Mouse (Mus musculus): ENCODE results near the gene Xylb.

Gene Xylb

DNA sequence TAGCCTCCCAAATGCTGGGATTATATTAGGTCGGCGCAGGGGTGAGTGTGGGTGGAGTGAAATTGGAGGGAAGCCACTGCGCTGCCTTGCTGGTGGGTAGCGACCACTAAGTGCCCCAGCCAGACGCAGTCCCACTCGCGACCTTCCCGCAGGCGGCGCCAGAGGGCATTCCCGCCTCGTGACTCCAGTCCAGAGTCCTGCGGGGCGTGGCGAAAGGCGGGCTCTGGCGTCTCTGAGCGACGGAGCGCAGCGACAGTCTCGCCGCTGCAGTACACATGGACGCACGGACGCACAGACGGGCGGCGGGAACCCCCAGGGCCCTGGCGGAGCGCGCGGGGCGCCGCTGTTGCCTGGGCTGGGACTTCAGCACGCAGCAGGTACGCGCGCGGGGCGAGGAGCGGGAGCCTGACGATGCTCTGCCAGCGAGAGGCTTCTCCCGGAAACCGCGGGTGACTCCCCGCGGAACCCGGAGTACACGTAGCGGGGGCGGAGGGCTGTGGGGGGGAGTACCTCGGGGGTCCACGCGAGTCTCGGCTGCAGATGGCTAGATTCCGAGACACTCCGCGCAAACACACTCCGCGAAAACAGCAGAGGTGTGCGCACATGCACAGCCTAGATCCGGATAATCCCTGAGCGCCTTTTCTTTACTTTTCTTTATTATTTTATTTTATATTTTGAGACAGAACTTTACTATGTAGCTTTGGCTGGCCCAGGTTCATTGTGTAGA lies at the start of gene Xylb:
Xylb (plus strand) TSS at position 51 of the 727 bp plus-strand sequence.
- DNase-seq (ENCODE audit: extremely low read depth, low read depth, low spot score) = no peak

DNA sequence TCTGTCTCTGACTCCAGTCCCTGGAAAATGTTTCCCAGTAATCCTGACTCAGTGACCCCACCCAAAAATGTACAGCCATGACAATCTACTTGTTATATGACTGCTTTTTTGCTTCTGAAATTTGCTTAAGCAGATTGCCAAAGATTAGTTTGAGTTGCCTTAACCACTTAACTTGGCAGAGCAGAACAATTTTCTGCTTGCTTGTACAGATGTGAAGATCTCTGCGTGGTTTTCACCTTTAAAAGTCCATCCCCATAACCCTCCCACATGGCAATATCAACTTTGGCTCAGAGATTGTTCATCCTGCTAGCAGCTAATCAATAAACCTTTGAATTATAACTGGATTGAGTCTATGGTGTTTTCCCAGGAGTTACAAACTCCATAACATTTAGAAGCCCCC lies 48.1 kb upstream of the Xylb start:
- no peak for DNase-seq (ENCODE audit: extremely low read depth, low read depth, low spot score)

DNA sequence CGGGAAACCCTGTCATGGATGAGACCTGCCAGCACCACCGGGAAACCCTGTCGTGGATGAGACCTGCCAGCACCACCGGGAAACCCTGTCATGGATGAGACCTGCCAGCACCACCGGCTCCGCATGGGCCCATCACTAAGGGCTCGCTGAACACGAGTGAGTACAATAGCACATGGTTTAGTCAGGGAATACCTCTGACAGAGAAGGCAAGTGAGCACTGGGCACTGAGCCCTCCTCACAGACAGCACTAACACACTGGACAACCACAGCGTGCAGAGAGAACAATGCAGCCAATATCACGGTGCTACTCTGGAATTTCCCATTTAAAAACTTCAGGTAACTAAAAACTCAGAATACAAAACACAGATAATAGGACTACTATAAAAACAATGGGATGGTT lies 44.1 kb upstream of the Xylb start:
- DNase-seq (ENCODE audit: extremely low read depth, low read depth, low spot score) = no peak

DNA sequence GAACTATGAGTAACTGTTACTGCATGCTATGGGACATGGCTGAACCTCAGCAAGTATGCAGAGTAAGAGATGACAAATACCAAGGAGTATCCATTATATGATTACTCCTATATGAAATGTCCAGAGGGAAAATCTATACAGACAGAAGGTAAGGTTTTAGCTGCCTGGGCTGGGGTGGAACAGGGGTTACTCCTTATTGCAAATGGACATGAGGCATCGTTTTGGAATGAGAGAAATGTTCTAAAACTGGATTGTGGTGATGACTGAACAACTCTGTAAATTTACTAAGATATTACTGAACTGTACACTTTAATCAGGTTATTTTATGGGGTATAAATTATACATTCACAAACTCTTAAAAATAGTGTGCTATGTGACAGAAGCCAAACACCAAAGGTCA lies 38.3 kb upstream of the Xylb start:
- DNase-seq (ENCODE audit: extremely low read depth, low read depth, low spot score) = no peak

DNA sequence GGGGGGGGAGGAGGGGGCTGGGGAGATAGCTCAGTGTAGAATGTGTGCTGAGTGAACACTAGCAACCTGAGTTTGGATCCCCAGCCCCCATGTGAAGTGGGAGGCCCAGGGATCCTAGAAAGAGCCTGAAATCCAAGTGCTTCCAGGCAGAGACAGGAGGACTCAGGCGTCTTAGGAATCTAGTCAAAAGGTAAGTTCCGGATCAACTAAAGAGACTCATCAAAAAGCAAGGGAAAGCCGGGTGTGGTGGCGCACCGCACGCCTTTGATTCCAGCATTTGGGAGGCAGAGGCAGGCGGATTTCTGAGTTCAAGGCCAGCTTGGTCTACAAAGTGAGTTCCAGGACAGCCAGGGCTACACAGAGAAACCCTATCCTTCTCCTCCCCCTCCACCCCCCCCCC lies 36.7 kb upstream of the Xylb start:
- no peak for DNase-seq (ENCODE audit: extremely low read depth, low read depth, low spot score)

DNA sequence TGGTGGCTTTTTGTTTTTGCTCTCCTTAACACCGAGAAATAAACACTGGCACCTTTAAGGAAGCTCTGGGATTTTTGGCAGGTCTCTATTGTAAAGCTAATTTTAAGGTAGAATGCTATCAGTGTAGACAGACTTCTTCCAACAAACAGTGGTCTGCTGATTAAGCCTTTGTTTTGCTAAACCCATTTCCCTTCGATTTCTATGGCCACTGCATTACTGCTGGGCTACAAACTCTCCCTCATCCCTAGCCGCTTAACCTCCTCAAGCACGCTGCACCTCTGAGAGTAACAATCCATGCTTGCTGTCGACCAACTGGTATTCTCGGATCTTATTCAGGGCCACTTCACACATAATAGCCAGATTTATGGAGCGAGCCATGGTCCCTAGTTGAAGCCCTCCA lies 36.2 kb upstream of the Xylb start:
- DNase-seq (ENCODE audit: extremely low read depth, low read depth, low spot score) = no peak

DNA sequence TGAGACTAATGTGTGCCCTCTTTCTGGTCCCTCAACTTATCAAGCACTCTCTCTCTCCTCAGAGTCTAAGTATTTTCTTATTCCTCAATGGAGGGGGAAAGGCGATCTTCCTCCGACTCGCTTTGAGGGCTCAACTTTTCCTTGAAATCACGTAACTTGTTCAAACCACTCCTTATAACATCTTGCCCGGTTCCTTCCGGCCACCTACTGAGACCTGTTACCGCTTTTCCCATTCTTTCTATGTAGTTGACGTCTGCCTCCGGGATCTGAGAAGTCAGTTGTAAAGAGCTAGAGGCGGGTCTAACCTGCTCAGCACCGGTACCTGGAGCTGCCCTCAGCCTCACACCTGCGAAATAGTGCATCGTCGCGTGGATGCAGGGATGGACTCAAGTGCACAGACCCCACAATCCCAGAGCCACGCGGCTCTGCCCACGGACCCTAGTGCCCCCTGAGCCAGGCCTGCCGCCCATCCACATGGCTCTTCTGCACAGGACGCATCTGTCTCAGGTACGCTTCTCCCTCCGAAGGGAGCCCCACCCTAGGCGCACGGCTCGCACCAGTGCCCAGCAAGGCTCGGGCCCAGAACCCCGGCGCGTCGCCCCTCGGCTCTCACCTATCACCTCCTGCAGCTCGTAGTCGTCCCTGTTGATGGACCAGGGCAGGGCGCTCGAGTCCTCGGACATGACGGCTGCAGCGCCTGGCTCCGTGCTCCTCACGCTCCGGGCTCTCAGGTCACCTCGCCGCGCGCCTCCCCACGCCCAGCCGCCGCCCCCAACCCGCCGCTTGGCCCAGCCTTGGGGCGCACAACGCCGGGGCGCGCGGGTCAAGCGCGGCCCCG lies 35.6 kb upstream of the Xylb start:
- no peak for DNase-seq (ENCODE audit: extremely low read depth, low read depth, low spot score)

DNA sequence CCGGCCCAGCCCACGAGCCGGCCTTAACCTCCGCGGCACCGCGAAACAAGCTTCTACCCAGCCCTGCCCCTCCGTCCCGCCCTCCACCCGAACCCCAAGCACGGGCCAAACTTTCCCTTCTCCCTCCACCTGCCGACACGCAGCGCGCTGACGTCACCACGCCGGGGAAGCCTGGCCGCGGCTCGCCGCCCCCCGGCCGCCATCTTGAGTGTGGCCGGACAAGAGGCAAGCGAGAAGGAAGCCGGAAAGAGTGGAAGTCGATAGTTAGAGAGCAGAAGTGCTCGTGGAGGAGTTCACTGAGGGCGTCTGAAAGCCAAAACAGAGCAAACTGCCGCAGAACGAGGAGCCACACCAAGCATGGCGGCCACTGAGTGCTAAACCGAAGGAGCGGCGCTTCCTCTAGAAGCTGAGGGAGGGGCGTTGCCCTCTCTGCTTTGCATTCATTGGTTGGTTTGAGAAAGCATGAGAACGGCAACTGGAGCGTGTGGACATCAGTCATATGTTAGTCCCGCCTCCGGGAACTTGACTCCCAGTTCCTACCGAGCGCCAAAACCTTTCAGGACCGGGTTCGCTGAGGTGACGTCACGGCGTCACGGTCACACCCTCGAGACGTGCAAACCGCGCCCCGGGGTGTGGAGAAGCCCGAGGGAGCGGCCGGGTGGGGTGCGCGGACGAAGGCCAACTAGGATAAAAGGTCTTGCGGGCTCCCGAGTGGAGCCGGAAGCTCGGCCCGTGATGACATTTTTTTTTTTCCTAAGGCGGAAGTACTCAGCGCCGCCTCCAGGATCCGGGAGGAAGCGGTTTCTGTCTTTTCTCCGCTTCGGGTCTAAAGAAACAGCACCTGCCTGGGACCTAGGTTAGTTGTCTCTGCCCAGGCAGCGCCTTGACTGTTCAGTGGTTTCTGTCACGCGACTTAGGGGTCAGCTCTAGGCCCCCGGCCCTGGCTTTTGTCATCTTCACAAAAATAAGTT lies 34.6 kb upstream of the Xylb start, which contains the start of gene Oxsr1:
Oxsr1 (minus strand) TSS at position 139 of the 971 bp plus-strand sequence.
- DNase-seq (ENCODE audit: extremely low read depth, low read depth, low spot score) = peak; percentile 98

DNA sequence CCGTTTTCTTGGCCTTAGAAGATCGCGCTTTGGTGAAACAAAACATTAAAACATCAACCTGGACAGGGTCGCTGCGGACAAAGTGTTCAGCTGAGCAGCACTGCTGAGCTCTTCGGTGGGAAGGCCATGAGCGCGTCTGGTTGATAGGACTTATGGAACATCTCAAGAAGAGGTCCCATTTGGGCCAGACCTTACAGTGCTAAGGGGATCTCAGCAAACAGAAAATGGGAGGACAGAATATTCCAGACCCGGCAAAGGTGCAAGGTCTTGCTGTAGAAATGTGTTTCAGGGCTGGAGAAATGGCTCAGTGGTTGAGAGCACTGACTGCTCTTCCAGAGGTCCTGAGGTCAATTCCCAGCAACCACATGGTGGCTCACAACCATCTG lies 33.9 kb upstream of the Xylb start:
- DNase-seq (ENCODE audit: extremely low read depth, low read depth, low spot score) = no peak

DNA sequence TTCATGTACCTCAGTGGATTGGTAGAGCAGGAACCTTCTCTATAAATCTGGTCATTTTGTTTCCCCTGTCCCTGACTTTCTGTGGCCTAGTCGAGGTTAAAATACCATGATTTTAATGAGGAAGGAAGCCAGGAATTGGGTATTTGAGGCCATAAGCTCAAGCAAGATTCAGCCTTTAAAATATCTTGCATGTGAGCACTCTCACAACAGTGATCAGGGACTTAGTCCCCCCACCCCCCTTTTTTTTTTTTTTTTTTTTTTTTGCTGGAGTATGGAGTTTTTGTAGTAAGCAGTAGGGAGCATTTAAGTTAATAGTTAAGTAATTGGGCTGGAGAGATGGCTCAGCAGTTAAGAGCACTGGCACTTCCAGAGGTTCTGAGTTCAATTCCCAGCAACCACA lies 33.1 kb upstream of the Xylb start:
- DNase-seq (ENCODE audit: extremely low read depth, low read depth, low spot score) = no peak

DNA sequence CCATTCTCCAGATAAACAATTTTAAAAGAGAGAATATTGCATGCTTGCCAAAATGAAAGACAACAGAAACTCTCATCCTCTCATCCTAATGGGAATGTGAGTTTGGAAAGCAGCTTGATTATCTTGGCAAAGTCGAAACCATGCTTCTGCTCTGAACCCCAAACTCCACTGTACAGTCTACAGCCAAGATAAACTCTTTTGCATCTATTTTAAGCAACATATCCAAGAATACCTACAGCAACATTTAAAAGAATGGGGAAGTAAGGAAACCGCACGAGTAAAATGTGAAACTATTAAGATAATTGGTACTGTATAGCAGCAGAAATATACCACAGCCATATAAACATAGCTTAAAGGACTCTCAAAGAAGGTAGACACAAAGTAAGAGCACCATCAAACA lies 28.7 kb upstream of the Xylb start:
- peak; percentile 79 for DNase-seq (ENCODE audit: extremely low read depth, low read depth, low spot score)

DNA sequence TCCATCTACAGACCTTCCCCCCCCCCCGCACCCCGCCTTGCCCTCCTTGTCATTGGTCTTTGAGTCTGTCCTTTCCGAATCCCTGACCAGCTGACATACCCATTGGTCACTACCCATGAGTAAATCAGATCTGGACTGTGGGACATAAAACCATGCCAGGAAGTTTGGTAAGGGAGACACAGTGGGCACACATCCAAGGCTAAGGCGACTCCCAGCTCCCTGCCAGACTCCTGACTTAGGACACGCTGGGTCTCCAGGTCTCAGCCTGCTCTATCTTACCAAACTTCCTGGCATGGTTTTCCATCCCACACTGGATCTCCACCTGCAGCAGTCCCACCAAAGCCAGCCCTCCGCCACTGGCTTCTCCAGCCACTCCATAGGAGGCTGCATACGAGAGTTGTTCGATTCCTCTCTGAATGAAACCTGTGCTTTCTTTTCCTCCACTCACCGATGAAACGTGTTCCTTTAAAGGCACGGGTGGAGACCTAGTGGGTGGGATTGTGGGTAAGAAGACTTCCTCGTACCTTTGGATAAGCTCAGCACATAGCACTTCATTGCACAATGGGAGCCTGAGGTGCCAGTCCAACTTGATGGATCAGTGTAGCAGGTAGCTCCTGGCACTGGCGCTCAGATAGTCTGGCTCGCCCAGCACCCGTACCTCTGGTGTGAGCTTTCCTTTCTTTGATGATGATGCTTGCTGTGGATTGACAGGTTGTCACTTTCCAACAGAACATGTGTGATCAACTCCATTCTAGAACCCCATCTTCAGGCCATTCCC lies 26.8 kb upstream of the Xylb start:
- peak; percentile 99 for DNase-seq (ENCODE audit: extremely low read depth, low read depth, low spot score)

DNA sequence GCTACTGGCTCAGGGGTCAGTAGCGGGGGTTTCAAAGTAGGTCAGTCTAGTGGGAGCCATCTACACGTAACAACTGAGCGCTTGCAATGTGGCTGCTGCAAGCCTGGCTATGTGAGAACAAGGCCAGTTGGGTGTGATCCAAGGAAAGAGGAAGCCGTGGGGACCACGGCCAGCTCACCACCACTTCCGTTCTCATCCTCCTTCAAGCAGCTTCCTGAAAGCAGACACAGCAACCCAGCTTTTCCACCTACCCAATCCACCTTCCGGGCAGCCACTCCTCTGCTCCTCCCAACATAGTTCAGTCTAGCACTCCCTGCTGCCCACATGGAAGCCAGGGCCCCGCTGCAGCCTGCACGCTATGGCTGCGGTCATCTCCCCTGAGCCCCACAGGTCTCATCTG lies 22.9 kb upstream of the Xylb start:
- no peak for DNase-seq (ENCODE audit: extremely low read depth, low read depth, low spot score)

DNA sequence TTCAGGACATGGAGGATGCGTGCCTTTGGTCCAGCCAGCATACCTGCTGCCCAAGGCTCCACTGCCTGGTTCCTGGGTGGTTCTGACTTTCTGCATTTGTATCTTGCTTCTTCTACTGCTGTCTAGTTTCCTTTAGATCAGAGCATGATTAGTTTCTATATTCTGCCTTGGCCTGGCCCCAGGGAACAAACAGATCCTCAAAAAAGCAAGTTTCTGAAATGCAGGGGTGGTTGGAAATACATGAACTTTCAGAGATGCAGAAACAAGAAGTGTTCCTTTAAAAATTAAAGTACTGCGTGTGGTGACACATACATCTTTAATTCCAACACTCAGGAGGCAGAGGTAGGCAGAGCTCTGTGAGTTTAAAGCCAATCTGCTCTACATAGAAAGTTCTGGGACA lies 22.3 kb upstream of the Xylb start:
- DNase-seq (ENCODE audit: extremely low read depth, low read depth, low spot score) = no peak

DNA sequence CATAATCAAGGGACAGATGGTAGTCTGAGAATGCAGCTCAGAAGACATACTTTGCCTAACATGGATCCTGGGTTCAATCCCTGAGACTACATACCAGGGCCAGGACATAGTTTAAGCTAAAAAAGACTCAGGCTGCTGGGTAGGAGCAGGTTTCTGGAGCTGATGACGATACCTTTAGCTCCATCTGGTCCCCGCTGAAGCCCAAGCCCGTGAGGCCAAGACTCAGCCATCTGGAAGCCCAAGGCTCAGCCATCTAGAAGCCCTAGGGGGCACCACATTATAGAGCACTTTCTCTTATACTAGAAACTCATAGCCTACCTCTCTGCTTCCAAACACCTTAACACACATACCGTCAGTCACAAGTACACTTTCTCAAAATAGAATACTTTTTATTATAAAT lies 21.6 kb upstream of the Xylb start:
- DNase-seq (ENCODE audit: extremely low read depth, low read depth, low spot score) = no peak

DNA sequence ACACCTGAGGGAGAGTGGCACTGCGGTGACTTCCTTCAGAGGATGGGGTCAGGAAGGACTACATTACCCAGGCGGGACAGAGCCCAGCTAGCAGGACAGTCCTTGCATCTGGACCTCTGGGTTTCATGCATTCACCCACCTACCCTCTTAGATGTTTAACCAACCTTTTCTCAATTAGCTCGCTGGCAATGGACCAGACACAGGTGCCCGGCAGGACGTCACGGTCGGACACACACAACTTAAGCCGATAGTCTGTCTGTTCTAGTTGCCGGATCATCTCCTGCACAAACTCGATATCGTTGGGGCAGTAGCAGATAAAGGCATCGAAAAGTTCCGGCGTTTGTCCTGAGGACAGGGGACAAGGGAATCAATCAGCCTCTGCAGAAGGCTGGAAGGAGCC lies 19.3 kb upstream of the Xylb start:
- no peak for DNase-seq (ENCODE audit: extremely low read depth, low read depth, low spot score)

DNA sequence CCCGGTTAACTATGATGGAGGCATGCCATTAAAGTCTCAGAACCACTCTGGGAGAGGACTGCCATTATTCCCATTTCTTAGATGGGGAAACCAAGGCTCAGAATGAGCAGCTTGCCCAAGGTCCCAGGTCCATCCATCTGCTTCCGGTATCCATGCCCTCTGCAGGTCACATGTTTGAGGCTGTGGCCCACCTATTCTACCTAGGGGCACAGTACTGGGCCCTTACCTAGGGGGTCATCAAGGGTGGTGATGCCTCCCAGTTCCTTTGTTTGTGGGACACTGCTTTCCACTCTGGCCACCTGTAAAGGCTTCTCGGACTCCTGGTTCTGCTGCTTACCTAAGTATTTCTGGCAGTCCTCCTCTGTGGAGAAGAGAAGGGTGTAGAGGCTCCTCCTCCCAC lies 18.8 kb upstream of the Xylb start:
- no peak for DNase-seq (ENCODE audit: extremely low read depth, low read depth, low spot score)

DNA sequence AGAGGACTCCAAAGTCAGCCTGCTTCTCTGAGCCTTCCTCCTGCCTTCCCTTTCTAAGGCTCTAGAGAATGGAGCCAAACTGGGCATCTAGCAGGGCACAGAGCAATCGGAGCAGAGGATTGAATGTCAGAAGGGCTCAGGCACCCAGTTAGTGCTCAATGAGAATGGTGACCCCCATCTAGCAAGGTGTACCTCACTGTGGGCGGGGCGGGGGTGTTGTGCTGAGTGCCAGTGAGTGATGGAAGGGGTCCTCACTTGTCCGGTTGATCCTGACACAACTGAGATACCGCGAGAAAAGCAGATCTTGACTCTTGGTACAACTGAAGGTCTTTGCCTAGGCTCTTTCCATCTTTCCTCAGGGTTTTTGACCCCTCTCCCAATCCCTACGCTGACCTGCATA lies 18.1 kb upstream of the Xylb start:
- DNase-seq (ENCODE audit: extremely low read depth, low read depth, low spot score) = no peak

DNA sequence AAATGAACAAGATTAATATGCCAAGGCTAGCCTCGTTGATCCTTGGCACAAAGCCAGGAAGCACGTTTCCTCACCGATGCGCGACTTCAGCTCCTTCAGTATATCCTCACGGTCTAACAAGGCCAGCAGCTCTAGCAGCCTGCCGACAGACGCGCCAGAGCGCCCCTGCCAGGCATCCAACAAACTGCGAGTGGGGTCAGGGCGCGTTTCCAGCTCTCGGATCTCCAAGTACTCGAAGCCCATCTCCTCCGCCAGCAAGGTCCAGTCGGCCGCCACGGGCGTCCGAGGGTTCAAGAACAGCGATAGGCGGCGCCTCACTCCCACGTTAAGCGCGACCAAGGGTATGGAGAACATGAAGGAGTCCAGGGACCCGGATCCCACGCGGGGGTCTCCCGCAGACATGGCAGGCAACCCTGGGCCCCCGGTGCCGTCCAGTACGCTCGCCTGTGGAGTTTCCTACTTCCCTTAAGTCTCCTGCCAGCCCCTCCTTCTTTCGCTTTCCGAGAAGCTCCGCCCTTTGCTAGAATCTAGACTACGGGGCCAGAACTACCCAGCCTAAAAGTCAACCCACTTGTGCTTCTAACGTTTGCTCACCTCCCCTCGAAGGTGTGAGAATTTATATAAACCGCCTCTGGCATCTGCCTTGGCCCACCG lies 17.5 kb upstream of the Xylb start, which contains the start of gene Acaa1a:
Acaa1a (plus strand) TSS at position 119 of the 654 bp plus-strand sequence.
- DNase-seq (ENCODE audit: extremely low read depth, low read depth, low spot score) = no peak

DNA sequence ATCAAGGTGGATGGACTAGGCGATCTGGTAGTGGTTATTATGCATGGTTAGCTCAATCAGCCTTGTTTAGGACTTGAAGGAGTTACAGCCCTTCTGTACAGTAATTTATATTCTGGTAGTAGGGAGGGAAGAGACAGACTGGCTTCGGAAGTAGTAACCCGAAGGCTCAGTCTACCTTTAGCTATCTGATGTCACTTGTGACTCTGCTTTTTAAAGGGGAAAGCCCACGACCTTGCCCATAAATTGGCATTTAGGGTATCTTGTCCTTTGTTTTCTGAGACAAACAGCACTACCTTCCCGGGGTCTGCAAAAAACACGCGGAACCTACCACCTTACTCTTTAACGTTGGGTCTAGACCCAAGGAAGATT lies 17.0 kb upstream of the Xylb start:
- no peak for DNase-seq (ENCODE audit: extremely low read depth, low read depth, low spot score)

Measured in fat pad, adult 2 months (tissue).